Mouse (Mus musculus) thymus, adult 18-20 months (tissue): Measurements from ENCODE around the gene Kif26b.

Experiments used
- DNase-seq, 2 experiments: peaks; one replicate each; pipeline ENCODE4 v3.0.0; 2022; ENCODE audit warnings: mixed read lengths in 2 of 2

Kif26b gene

GRCm38 (mm10) chr1:178933953-178934637 lies 405.2 kb downstream of the Kif26b start:
- DNase-seq = no peak

GRCm38 (mm10) chr1:178936457-178936856 lies 407.5 kb downstream of the Kif26b start:
- DNase-seq = no peak

- DNase-seq = no peak
Measured at GRCm38 (mm10) chr1:178936976-178937375, 408.1 kb downstream of the Kif26b start.

DNA sequence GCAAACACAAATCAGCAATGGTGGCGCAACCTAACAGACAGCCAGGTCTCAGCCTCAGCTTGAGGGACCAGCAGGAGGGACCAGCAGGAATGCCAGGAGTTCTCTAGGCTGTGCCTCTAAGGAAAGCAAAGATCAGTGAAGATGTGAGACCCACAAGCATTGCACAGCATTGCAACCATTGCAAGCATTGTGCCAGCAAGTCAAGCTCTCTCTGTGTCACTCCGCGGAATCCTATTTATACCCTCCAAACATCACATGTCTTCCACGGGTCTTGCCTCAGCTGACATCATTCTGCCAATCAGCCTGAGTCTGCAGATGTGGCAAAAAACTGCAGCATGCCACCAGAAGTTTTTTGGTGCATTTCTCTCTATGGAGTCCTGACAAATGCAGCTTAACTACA lies 411.4 kb downstream of the Kif26b start:
- DNase-seq = no peak

DNA sequence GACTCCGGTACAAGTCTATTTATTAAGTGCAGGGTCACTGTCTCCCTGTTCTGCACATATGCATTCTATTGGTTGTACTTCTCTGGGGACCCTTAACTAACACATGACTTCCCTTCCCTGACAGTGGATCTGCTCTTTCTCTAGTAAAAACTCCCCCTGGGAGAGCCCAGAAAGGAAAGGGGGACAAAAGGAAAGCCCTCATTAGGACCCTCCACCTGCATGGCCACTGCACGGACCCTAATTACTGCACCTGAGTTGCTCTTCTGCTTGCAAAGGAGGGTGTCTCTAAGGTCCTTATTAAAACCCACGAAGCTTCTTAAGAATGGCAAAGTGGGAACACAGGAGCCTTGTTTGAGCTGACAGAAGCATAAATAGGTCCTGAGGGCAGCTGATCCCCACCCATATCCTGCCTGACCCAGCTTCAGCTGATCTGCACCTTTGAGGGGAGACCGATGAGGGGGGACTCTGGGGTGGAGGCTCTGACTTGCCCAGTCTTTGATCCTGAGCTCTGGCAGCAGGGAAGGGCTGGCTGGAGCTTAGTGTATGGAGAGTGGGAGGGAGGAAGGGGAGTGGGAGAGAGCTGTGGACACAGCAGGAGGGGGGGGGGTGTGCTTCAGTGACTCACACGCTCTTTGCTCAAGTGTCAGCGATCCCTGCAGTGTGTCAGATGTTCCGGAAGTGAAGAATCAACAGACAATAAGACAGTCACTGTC lies 413.5 kb downstream of the Kif26b start:
- no peak for DNase-seq

DNA sequence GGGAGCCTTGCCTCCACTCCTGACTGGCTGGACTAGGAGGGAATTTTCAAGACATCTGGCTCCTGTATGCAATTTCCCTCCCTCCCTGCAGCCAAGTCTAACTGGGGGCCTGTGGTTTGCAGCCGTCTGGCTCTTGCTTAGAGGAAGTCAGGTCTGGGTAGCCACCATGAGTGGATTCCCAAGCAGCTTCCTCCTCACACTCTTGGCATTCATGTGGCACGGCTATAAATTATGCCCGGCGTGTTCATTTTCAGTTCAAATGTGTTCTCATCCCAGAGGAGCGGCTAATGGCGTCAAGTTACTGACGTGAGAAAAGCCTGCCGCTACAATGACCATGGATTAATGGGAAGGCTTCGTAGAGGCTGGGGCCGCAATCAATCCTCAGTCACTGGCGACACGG lies 424.0 kb downstream of the Kif26b start:
- no peak for DNase-seq

GRCm38 (mm10) chr1:178958641-178959040 lies 429.7 kb downstream of the Kif26b start:
- no peak for DNase-seq

- peak; percentile 10 to 13 for DNase-seq
Measured at GRCm38 (mm10) chr1:178960015-178960559, 431.2 kb downstream of the Kif26b start.

- no peak for DNase-seq
Measured at GRCm38 (mm10) chr1:178961661-178962060, 432.7 kb downstream of the Kif26b start.

DNA sequence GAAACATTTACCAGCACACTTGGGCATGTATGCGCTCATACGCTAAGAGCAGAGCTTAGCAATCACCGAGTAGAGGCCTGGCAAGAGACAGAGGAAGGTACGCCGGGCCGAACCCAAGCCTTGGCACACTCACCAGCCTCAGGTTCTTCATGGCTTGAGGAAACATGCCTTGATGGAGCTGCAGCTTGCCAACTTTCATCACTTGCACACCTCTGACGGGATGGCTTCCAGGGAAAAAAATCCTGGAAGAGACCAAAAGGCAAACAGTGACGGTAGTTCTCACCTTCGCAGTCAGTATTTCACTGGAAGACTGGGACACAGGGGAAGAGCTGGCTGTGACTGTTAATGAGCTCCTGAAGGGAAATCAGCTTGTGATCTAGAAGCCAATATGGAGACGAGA lies 443.1 kb downstream of the Kif26b start:
- no peak for DNase-seq

GRCm38 (mm10) chr1:178978617-178979245 lies 449.8 kb downstream of the Kif26b start:
- no peak for DNase-seq

- no peak for DNase-seq
Measured at GRCm38 (mm10) chr1:178980185-178980584, 451.3 kb downstream of the Kif26b start.

DNA sequence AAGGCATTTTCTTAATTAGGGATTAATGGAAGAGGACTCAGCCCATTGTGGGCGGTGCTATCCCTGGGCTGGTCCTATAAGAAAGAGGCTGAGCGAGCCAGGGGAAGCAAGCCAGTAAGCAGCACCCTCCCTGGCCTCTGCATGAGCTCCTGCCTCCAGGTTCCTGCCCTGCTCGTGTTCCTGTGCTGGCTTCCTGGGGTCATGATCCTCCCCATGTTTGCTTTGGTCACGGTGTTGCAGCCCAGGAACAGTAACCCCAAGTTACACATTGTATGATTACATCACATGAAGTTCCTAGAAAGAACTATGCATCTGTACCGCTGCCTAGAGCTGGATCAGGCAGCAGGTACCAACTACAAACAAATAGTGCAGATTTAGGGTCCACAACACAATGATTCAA lies 452.7 kb downstream of the Kif26b start:
- no peak for DNase-seq

DNA sequence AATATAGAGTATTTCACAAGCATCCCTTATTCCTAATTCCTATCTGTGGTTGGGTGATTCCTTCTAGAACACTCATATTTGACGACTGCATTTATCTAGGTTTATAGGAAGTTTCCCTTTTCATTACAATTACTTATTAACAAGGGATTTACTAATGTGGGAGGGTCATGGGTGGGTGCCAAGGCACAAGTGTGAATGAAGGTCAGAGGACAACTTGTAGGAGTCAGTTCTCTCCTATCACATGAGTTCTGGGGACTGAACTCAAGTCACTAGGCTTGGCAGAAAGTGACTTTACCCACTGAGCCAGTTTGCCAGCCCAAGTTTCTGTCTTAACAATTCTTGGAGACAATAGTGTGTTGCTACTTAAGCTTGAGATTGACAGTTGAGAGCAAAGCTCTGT lies 459.3 kb downstream of the Kif26b start:
- no peak for DNase-seq
